Mouse (Mus musculus): ENCODE results near the gene Dclk2.

Dclk2 gene

GRCm38 (mm10) chr3:86786845-86787351, 133.8 kb downstream of the Dclk2 start:
- no peaks in the 10 kb centered on the region for H3K27me3 ChIP-seq (ENCODE audit: control insufficient read depth, insufficient read depth, low read length, poor library complexity, severe bottlenecking)
- DNase-seq (ENCODE audit: low read depth, low spot score): no peak
- peaks cover 4% of the 10 kb centered on the region for H3K36me3 ChIP-seq (ENCODE audit: control insufficient read depth, insufficient read depth, low read length, poor library complexity, severe bottlenecking)

GRCm38 (mm10) chr3:86786280-86786679, 134.4 kb downstream of the Dclk2 start:
- Histone ChIP-seq H3K36me3 (ENCODE audit: control insufficient read depth, insufficient read depth, low read length, poor library complexity, severe bottlenecking) (peaks cover 4% of the 10 kb centered on the region), H3K27me3 (ENCODE audit: control insufficient read depth, insufficient read depth, low read length, poor library complexity, severe bottlenecking) (no peaks in the 10 kb centered on the region)
- DNase-seq (ENCODE audit: low read depth, low spot score): no peak

GRCm38 (mm10) chr3:86784930-86785329, 135.7 kb downstream of the Dclk2 start:
- peaks cover 4% of the 10 kb centered on the region for H3K36me3 ChIP-seq (ENCODE audit: control insufficient read depth, insufficient read depth, low read length, poor library complexity, severe bottlenecking)
- H3K27me3 ChIP-seq (ENCODE audit: control insufficient read depth, insufficient read depth, low read length, poor library complexity, severe bottlenecking): no peaks in the 10 kb centered on the region
- DNase-seq (ENCODE audit: low read depth, low spot score): no peak

GRCm38 (mm10) chr3:86784051-86784450, 136.6 kb downstream of the Dclk2 start:
- DNase-seq (ENCODE audit: low read depth, low spot score): no peak
- peaks cover 4% of the 10 kb centered on the region; the same call in 1 of the 2 replicates for H3K36me3 ChIP-seq (ENCODE audit: control insufficient read depth, insufficient read depth, low read length, poor library complexity, severe bottlenecking)
- H3K27me3 ChIP-seq (ENCODE audit: control insufficient read depth, insufficient read depth, low read length, poor library complexity, severe bottlenecking): no peaks in the 10 kb centered on the region

GRCm38 (mm10) chr3:86779704-86780103, 140.9 kb downstream of the Dclk2 start:
- peaks cover 4% of the 10 kb centered on the region; the same call in 1 of the 2 replicates for H3K36me3 ChIP-seq (ENCODE audit: control insufficient read depth, insufficient read depth, low read length, poor library complexity, severe bottlenecking)
- no peak for DNase-seq (ENCODE audit: low read depth, low spot score)
- H3K27me3 ChIP-seq (ENCODE audit: control insufficient read depth, insufficient read depth, low read length, poor library complexity, severe bottlenecking): no peaks in the 10 kb centered on the region

- no peak for DNase-seq (ENCODE audit: low read depth, low spot score)
- Histone ChIP-seq H3K36me3 (ENCODE audit: control insufficient read depth, insufficient read depth, low read length, poor library complexity, severe bottlenecking) (peaks cover 1% of the 10 kb centered on the region; the same call in 1 of the 2 replicates), H3K27me3 (ENCODE audit: control insufficient read depth, insufficient read depth, low read length, poor library complexity, severe bottlenecking) (no peaks in the 10 kb centered on the region)
Observed at GRCm38 (mm10) chr3:86775444-86775828, 145.2 kb downstream of the Dclk2 start.

GRCm38 (mm10) chr3:86774566-86775443, 145.8 kb downstream of the Dclk2 start:
- no peaks in the 10 kb centered on the region for H3K27me3 ChIP-seq (ENCODE audit: control insufficient read depth, insufficient read depth, low read length, poor library complexity, severe bottlenecking)
- peaks cover 1% of the 10 kb centered on the region; the same call in 1 of the 2 replicates for H3K36me3 ChIP-seq (ENCODE audit: control insufficient read depth, insufficient read depth, low read length, poor library complexity, severe bottlenecking)
- DNase-seq (ENCODE audit: low read depth, low spot score): peak; percentile 81

- Histone ChIP-seq H3K27me3 (ENCODE audit: control insufficient read depth, insufficient read depth, low read length, poor library complexity, severe bottlenecking) (no peaks in the 10 kb centered on the region), H3K36me3 (ENCODE audit: control insufficient read depth, insufficient read depth, low read length, poor library complexity, severe bottlenecking) (peaks cover 1% of the 10 kb centered on the region; the same call in 1 of the 2 replicates)
- no peak for DNase-seq (ENCODE audit: low read depth, low spot score)
Observed at GRCm38 (mm10) chr3:86768969-86769368, 151.7 kb downstream of the Dclk2 start.

- peaks cover 1% of the 10 kb centered on the region for H3K36me3 ChIP-seq (ENCODE audit: control insufficient read depth, insufficient read depth, low read length, poor library complexity, severe bottlenecking)
- no peak for DNase-seq (ENCODE audit: low read depth, low spot score)
Observed at GRCm38 (mm10) chr3:86768553-86768952, 152.1 kb downstream of the Dclk2 start.

GRCm38 (mm10) chr3:86762456-86762855, 158.2 kb downstream of the Dclk2 start:
- Histone ChIP-seq H3K27me3 (ENCODE audit: control insufficient read depth, insufficient read depth, low read length, poor library complexity, severe bottlenecking) (no peaks in the 10 kb centered on the region), H3K36me3 (ENCODE audit: control insufficient read depth, insufficient read depth, low read length, poor library complexity, severe bottlenecking) (no peaks in the 10 kb centered on the region; the same call in 1 of the 2 replicates)
- DNase-seq (ENCODE audit: low read depth, low spot score): no peak

More at GRCm38 (mm10) chr3:86768553-86768952, 152.1 kb downstream of the Dclk2 start:
- no peaks in the 10 kb centered on the region for H3K27me3 ChIP-seq (ENCODE audit: control insufficient read depth, insufficient read depth, low read length, poor library complexity, severe bottlenecking)

GRCm38 (mm10) chr3:86762036-86762415, 158.6 kb downstream of the Dclk2 start:
- Histone ChIP-seq H3K27me3 (ENCODE audit: control insufficient read depth, insufficient read depth, low read length, poor library complexity, severe bottlenecking) (no peaks in the 10 kb centered on the region), H3K36me3 (ENCODE audit: control insufficient read depth, insufficient read depth, low read length, poor library complexity, severe bottlenecking) (no peaks in the 10 kb centered on the region; the same call in 1 of the 2 replicates)
- no peak for DNase-seq (ENCODE audit: low read depth, low spot score)

GRCm38 (mm10) chr3:86761095-86762035, 159.3 kb downstream of the Dclk2 start:
- DNase-seq (ENCODE audit: low read depth, low spot score): peak; percentile 76
- H3K36me3 ChIP-seq (ENCODE audit: control insufficient read depth, insufficient read depth, low read length, poor library complexity, severe bottlenecking): no peaks in the 10 kb centered on the region; the same call in 1 of the 2 replicates

GRCm38 (mm10) chr3:86760474-86760873, 160.2 kb downstream of the Dclk2 start:
- H3K27me3 ChIP-seq (ENCODE audit: control insufficient read depth, insufficient read depth, low read length, poor library complexity, severe bottlenecking): no peaks in the 10 kb centered on the region
- no peaks in the 10 kb centered on the region; the same call in 1 of the 2 replicates for H3K36me3 ChIP-seq (ENCODE audit: control insufficient read depth, insufficient read depth, low read length, poor library complexity, severe bottlenecking)
- DNase-seq (ENCODE audit: low read depth, low spot score): no peak

More at GRCm38 (mm10) chr3:86761095-86762035, 159.3 kb downstream of the Dclk2 start:
- no peaks in the 10 kb centered on the region for H3K27me3 ChIP-seq (ENCODE audit: control insufficient read depth, insufficient read depth, low read length, poor library complexity, severe bottlenecking)

- H3K27me3 ChIP-seq (ENCODE audit: control insufficient read depth, insufficient read depth, low read length, poor library complexity, severe bottlenecking): no peaks in the 10 kb centered on the region
- no peak for DNase-seq (ENCODE audit: low read depth, low spot score)
- H3K36me3 ChIP-seq (ENCODE audit: control insufficient read depth, insufficient read depth, low read length, poor library complexity, severe bottlenecking): no peaks in the 10 kb centered on the region; the same call in 1 of the 2 replicates
Observed at GRCm38 (mm10) chr3:86759834-86760233, 160.8 kb downstream of the Dclk2 start.
